Mouse (Mus musculus): ENCODE measurements around the gene Tmsb15b2. TPM values are rescaled to one million over a fixed set of nuclear protein-coding genes. Genes with fewer than 3 reads are reported as not detected.
A peak's percentile ranks its signal among the peaks of the same experiment; 100 is the strongest.
"Not testable (repeated sequence)": the region's sequence is repeated elsewhere in the genome, so short reads cannot be mapped to it uniquely, and the experiment has no call there.

The Tmsb15b2 gene
- 1 to 10 TPM; 1.6 to 3.2 TPM for total RNA-seq (2021)
- long read RNA-seq, experiment 1 = 0 reads
- long read RNA-seq, experiment 2, partial matches to known transcripts = 0 of 2 reads
- long read RNA-seq, experiment 2, other reads (novel, unspliced or antisense) = 0 of 2 reads

GRCm38 (mm10) chrX:136975397-136975796, at the start of gene Tmsb15b2:
TSS of gene Tmsb15b2 (minus strand) at chrX:136975497.
- intact Hi-C loops (cut with DNase I) = loop anchor here (5.0 kb wide), 1 partner anchor 42 kb away; no protein-coding TSS in a partner anchor

GRCm38 (mm10) chrX:137019310-137019709, 44.0 kb upstream of the Tmsb15b2 start:
- intact Hi-C loops (cut with DNase I) = loop anchor here (2.0 to 10.0 kb wide), 4 partner anchors 42 to 395 kb away; partner anchors contain the start of genes Morf4l2, Tmsb15b1, Tmsb15b2 and Tmsb15l
- DNase-seq = peak; percentile 47 to 63

More at GRCm38 (mm10) chrX:136975397-136975796, at the start of gene Tmsb15b2:
- not testable (repeated sequence) for DNase-seq

- intact Hi-C loops (cut with DNase I) = loop anchor here (2.0 to 10.0 kb wide), 4 partner anchors 40 to 393 kb away; partner anchors contain the start of genes Morf4l2, Tmsb15b1, Tmsb15b2 and Tmsb15l
- DNase-seq = no peak
These were observed 42.4 kb upstream of the Tmsb15b2 start for GRCm38 (mm10) chrX:137017668-137018067.

GRCm38 (mm10) chrX:137015099-137015709, 39.9 kb upstream of the Tmsb15b2 start:
- peak; percentile 15 to 44 for DNase-seq
- intact Hi-C loops (cut with DNase I) = loop anchor here (5.0 to 10.0 kb wide), 3 partner anchors 38 to 390 kb away; partner anchors contain the start of genes Tmsb15b1, Tmsb15b2 and Tmsb15l

GRCm38 (mm10) chrX:136996256-136996655, 21.0 kb upstream of the Tmsb15b2 start:
- no peak for DNase-seq
- intact Hi-C loops (cut with DNase I) = no loop called here

GRCm38 (mm10) chrX:136993641-136994040, 18.3 kb upstream of the Tmsb15b2 start:
- no peak for DNase-seq
- intact Hi-C loops (cut with DNase I) = no loop called here

- intact Hi-C loops (cut with DNase I) = no loop called here
- peak; percentile 26 to 40 for DNase-seq
These were observed 17.8 kb upstream of the Tmsb15b2 start, which contains the start of gene Zcchc18 for GRCm38 (mm10) chrX:136992978-136993547. TSS of gene Zcchc18 (plus strand) at chrX:136993155.

GRCm38 (mm10) chrX:136992191-136992965, 17.1 kb upstream of the Tmsb15b2 start:
- intact Hi-C loops (cut with DNase I) = no loop called here
- no peak for DNase-seq

GRCm38 (mm10) chrX:136991274-136991673, 16.0 kb upstream of the Tmsb15b2 start:
- DNase-seq = no peak
- intact Hi-C loops (cut with DNase I) = no loop called here

GRCm38 (mm10) chrX:136986039-136986438, 10.7 kb upstream of the Tmsb15b2 start:
- intact Hi-C loops (cut with DNase I) = no loop called here
- no peak for DNase-seq

GRCm38 (mm10) chrX:136978616-136979015, 3.3 kb upstream of the Tmsb15b2 start:
- intact Hi-C loops (cut with DNase I) = loop anchor here (5.0 kb wide), 1 partner anchor 39 kb away; no protein-coding TSS in a partner anchor

GRCm38 (mm10) chrX:136976424-136977084, 1.3 kb upstream of the Tmsb15b2 start, which contains the start of the genes Tmsb15l and Tmsb15b1:
TSS of gene Tmsb15l (minus strand) at chrX:136976869.
TSS of gene Tmsb15b1 (minus strand) at chrX:136976874.
- DNase-seq = peak in 1 of 2 experiments; percentile 9
- intact Hi-C loops (cut with DNase I) = loop anchor here (5.0 kb wide), 1 partner anchor 41 kb away; no protein-coding TSS in a partner anchor

More at GRCm38 (mm10) chrX:136978616-136979015, 3.3 kb upstream of the Tmsb15b2 start:
- DNase-seq = no peak

- intact Hi-C loops (cut with DNase I) = loop anchor here (5.0 kb wide), 1 partner anchor 58 kb away; no protein-coding TSS in a partner anchor
- peak in 1 of 2 experiments; percentile 28 for DNase-seq
These were observed 15.6 kb downstream of the Tmsb15b2 start for GRCm38 (mm10) chrX:136959688-136960087.

- intact Hi-C loops (cut with DNase I) = loop anchor here (5.0 kb wide), 1 partner anchor 59 kb away; no protein-coding TSS in a partner anchor
- DNase-seq = not testable (repeated sequence)
These were observed 17.0 kb downstream of the Tmsb15b2 start for GRCm38 (mm10) chrX:136958300-136958699.

GRCm38 (mm10) chrX:136957583-136958279, 17.6 kb downstream of the Tmsb15b2 start:
- peak in 1 of 2 experiments; percentile 31 for DNase-seq
- intact Hi-C loops (cut with DNase I) = loop anchor here (5.0 kb wide), 1 partner anchor 60 kb away; no protein-coding TSS in a partner anchor

GRCm38 (mm10) chrX:136937985-136938384, 37.3 kb downstream of the Tmsb15b2 start:
- intact Hi-C loops (cut with DNase I) = no loop called here

GRCm38 (mm10) chrX:136927031-136927430, 48.3 kb downstream of the Tmsb15b2 start, which contains the start of gene H2bfm:
TSS of gene H2bfm (plus strand) at chrX:136927325.
- intact Hi-C loops (cut with DNase I) = no loop called here
- DNase-seq = no peak

More at GRCm38 (mm10) chrX:136937985-136938384, 37.3 kb downstream of the Tmsb15b2 start:
- DNase-seq = no peak

GRCm38 (mm10) chrX:136925863-136926262, 49.4 kb downstream of the Tmsb15b2 start:
- intact Hi-C loops (cut with DNase I) = no loop called here
- no peak for DNase-seq

Data from heart, postnatal 14 days (tissue).